Mouse (Mus musculus) bone marrow, adult 2 months (tissue): ENCODE results near the gene Bmf. TPM values are rescaled to one million over a fixed set of nuclear protein-coding genes. Genes with fewer than 3 reads are reported as not detected.
"Not testable (repeated sequence)": the region's sequence is repeated elsewhere in the genome, so short reads cannot be mapped to it uniquely, and the experiment has no call there.

ENCODE experiments used
- H3K27ac ChIP-seq: fragments of 200-500 bp; 2 replicates; pipeline ENCODE4 v1.5.1; 2012; ENCODE audit warnings: low read depth, mild to moderate bottlenecking, control low read depth, inconsistent platforms, low read length; ENCODE audit not compliant: control insufficient read depth, poor library complexity, insufficient read depth
- H3K4me1 ChIP-seq: fragments of 200-500 bp; 2 replicates; pipeline ENCODE4 v1.6.1; 2011; ENCODE audit warnings: low read length; ENCODE audit not compliant: control insufficient read depth, insufficient read depth
- H3K4me3 ChIP-seq: fragments of 200-500 bp; replicated peaks from 2 replicates; pipeline ENCODE3; 2011; ENCODE audit warnings: mild to moderate bottlenecking, low read depth, low read length, control low read depth; ENCODE audit not compliant: control insufficient read depth
- CTCF ChIP-seq: fragments of 200-500 bp; IDR thresholded peaks from 2 replicates; pipeline ENCODE4 v1.5.1; 2011; ENCODE audit warnings: low read length, control low read depth; ENCODE audit not compliant: control insufficient read depth, insufficient read depth
- POLR2A ChIP-seq: fragments of 200-500 bp; IDR thresholded peaks from 2 replicates; pipeline ENCODE4 v1.6.1; 2011; ENCODE audit warnings: low read depth, mild to moderate bottlenecking, control low read depth, low read length, borderline replicate concordance; ENCODE audit not compliant: control insufficient read depth
- WGBS: fragments of 180-500 bp; shearing (Covaris S2); methylation state at CpG from one replicate; pipeline ENCODE4 v1.1.7; 2018; 5-methylcytosine and 5-hydroxymethylcytosine counted together
- polyA plus RNA-seq: library from polyadenylated mRNA; stranded (reverse); fragments of >200 nt; gene quantifications from 2 replicates; pipeline ENCODE4 v1.2.4, GENCODE M21; 2011; ENCODE audit warnings: low replicate concordance; ENCODE audit not compliant: missing spikeins, insufficient read depth, insufficient read length

The Bmf gene
- polyA plus RNA-seq, 1 experiment = 8.8 TPM

DNA sequence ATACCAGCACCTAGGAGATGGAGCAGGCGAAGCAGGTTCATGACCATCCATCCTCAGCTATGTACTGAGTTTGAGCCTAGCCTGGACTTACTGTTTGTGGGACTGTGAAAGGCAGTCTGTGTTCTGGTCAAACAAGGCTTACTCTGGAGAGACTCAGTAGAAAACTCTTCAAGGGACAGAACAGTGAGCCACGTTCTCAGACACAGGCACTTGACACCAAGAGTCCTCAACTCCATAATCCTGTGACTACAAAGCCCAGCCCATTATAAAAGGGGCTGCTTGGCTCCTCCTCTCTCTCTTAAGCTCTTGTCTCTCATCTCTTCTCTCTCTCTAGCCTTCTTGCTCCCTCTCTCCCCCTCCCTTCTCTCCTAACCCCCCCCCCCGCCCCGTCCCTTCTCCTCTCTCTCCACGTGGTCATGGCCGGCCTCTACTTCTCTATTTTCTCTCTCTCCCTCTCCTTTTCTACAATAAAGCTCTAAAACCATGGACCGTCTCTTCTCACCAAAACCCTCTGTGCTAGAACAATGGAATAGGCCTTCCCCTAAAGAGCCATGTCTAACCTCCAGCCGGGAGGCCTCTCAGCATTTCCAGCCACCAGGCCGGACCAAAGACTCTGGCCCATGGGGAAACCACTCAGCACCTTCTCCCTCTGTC lies 22.8 kb upstream of the Bmf start:
- WGBS = 60% methylated on average over 9 of the region's 9 CpGs
- H3K27ac ChIP-seq = no peak overlapping the region
- no peak for TF ChIP-seq POLR2A
- no peak for TF ChIP-seq CTCF
- H3K4me1 ChIP-seq = no peaks in the 10 kb centered on the region; the same call in 1 of the 2 replicates
- no peak overlapping the region for H3K4me3 ChIP-seq

DNA sequence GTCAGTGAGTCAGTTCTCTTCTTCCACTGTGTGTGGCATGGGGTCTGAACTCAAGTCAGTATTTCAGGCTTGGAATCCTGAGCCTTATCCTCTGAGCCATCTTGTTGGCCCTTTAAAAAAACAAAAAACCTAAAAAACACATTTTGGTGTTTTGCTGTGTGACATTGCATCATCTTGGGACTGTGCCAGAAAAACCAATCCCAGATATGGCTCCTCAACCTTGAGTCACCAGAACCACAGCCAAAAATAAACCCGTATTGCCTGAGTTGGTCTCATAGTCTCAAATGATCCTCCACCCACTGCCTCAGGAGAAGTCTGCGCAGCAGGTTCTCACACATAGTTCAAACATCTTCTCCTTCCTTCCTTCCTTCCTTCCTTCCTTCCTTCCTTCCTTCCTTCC lies 21.5 kb upstream of the Bmf start:
- Histone ChIP-seq H3K4me1 (no peaks in the 10 kb centered on the region; the same call in 1 of the 2 replicates), H3K4me3 (no peak overlapping the region), H3K27ac (no peak overlapping the region)
- TF ChIP-seq POLR2A (no peak), CTCF (no peak)
- WGBS = 36% methylated on average over 2 of the region's 2 CpGs

DNA sequence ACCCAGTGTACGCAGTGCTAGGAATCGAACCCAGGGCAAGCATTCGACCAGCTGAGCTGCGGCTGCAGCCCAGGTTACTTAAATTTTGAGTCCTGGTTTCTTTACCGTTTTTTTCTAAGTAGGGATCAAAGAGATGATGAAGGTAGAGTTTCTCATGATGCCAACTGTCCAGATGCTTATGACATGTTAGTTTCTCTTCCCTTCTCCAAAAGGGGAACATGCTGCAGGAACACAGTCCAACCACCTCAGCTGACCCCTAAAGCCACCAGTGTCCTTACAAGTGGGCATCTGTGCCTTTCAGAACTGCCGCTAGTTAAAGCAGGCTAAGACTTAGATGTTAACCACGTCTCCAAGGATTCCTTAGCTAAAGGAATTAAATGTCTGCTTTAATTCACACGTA lies 17.7 kb upstream of the Bmf start:
- no peaks in the 10 kb centered on the region; the same call in 1 of the 2 replicates for H3K4me1 ChIP-seq
- no peak overlapping the region for H3K27ac ChIP-seq
- H3K4me3 ChIP-seq = no peak overlapping the region
- TF ChIP-seq POLR2A (no peak), CTCF (no peak)
- WGBS = 59% methylated on average over 8 of the region's 8 CpGs

- H3K27ac ChIP-seq = no peak overlapping the region
- WGBS = 29% methylated on average over 3 of the region's 3 CpGs
- no peak overlapping the region for H3K4me3 ChIP-seq
- TF ChIP-seq CTCF (no peak), POLR2A (no peak)
- peaks cover 3% of the 10 kb centered on the region for H3K4me1 ChIP-seq
These were observed 12.9 kb upstream of the Bmf start for GRCm38 (mm10) chr2:118562431-118562830.

GRCm38 (mm10) chr2:118562015-118562414 lies 12.5 kb upstream of the Bmf start:
- WGBS = 65% methylated on average over 4 of the region's 4 CpGs
- Histone ChIP-seq H3K4me3 (no peak overlapping the region), H3K27ac (peak overlapping the region; percentile 82), H3K4me1 (peaks cover 3% of the 10 kb centered on the region)
- TF ChIP-seq POLR2A (no peak), CTCF (no peak)

DNA sequence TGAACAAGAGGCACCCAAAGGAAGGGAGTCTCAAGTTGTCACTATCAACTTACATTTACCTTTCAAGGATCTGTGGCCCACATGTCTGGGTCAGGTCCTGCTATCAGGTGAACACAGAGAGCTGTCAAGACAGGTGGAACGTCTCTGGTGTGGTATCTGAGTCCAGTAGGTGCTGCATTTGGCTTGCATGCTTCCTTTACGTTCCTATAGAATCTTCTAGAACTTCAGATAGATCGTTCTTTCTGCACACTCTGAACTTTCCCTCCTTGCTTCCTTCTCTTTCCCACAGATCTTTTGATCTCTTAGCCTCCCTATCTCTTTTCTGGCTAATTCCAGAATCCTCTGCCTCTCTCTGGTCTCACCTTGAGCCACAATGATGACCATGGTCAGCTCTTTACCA lies 8.9 kb upstream of the Bmf start:
- WGBS = 81% methylated on average over 3 of the region's 3 CpGs
- TF ChIP-seq CTCF (no peak), POLR2A (no peak)
- no peak overlapping the region for H3K4me3 ChIP-seq
- H3K27ac ChIP-seq = no peak overlapping the region
- peaks cover 3% of the 10 kb centered on the region for H3K4me1 ChIP-seq

DNA sequence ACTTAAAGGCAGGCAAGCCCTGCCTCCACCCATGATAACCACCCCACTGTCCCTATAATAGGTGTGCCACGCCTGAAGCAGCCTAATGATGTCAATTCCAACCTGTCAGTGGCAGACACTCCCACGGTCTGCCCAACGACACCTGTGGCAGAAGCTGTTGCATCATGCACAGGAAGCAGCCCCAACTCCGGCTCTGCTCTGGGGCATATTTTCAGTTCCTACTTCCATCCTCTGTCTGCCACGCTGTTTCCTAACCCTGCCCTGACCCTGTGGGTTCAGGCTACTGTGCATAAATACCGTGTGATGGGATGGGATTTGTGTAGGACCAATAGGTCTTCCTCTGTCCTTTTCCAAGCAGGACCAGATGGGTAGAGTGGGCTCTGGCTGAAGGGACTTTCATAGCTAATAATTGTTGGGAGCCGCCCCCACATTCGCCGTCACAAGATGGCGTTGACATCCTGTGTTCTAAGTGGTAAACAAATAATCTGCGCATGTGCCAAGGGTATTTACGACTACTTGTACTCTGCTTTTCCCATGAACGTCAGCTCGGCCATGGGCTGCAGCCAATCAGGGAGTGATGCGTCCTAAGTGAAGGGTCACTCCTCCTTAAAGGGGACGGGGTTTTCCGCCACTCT lies 5.0 kb upstream of the Bmf start:
- H3K4me1 ChIP-seq = not testable (repeated sequence)
- WGBS = 48% methylated on average over 17 of the region's 17 CpGs
- peak overlapping the region; percentile 87 for H3K27ac ChIP-seq
- H3K4me3 ChIP-seq = peak overlapping the region; percentile 76

DNA sequence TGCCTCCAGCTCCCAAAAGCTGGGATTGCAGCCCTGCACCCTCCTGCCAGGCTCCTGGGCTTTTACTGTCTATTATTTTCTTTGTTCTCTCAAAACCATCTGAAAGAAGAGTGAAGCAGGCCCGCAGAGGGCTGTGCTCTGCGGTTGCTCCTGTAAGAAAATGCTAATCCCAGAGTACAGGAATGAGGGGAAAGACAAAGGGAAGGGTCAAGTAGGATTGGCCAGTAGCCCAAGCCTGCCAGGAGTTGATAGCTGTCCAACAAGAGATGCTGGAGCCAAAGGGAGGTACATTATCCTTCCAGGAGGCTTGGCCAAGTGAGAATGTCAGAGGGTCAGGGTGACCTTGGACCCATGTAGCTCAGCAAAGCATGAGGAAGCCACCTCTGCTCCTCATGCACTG lies 2.1 kb upstream of the Bmf start:
- Histone ChIP-seq H3K4me1 (peaks cover 4% of the 10 kb centered on the region), H3K27ac (no peak overlapping the region), H3K4me3 (no peak overlapping the region)
- 94% methylated on average over 2 of the region's 2 CpGs for WGBS
- TF ChIP-seq POLR2A (no peak), CTCF (no peak)
